Mouse (Mus musculus): Measurements from ENCODE around the gene Serpinb12. TPM values are rescaled to one million over a fixed set of nuclear protein-coding genes. Genes with fewer than 3 reads are reported as not detected.
"Not testable (repeated sequence)": the region's sequence is repeated elsewhere in the genome, so short reads cannot be mapped to it uniquely, and the experiment has no call there.

Gene Serpinb12
- not detected in 2 replicates for total RNA-seq (2012; rRNA removed)

- Histone ChIP-seq H3K36me3 (ENCODE audit: control insufficient read depth, insufficient read depth, low read length, poor library complexity, severe bottlenecking) (no peaks in the 10 kb centered on the region), H3K4me1 (ENCODE audit: control insufficient read depth in 2 of 2, insufficient read depth in 2 of 2, low read length in 2 of 2, poor library complexity in 1 of 2) (no peaks in the 10 kb centered on the region), H3K4me3 (ENCODE audit: insufficient read depth in 1 of 2, low read depth in 1 of 2, low read length in 2 of 2, poor library complexity in 1 of 2, severe bottlenecking in 1 of 2) (no peak within 1 kb of the TSS), H3K9ac (ENCODE audit: insufficient read depth, low read depth, low read length, poor library complexity, severe bottlenecking) (no peak within 1 kb of the TSS), H3K9me3 (ENCODE audit: control insufficient read depth, insufficient read depth, low read depth, low read length) (no peaks in the 10 kb centered on the region), H3K27ac (ENCODE audit: insufficient read depth, low read depth, low read length, poor library complexity, severe bottlenecking) (no peak within 1 kb of the TSS)
- in situ Hi-C loops (cut with MboI; ENCODE audit: low sequenced_read_pairs in 2 of 2, unreplicated experiment in 2 of 2) = no loop called here
- TF ChIP-seq HCFC1 (IDR thresholded peaks at IDR 0.05; ENCODE audit: borderline replicate concordance, insufficient read depth, low read length) (no peak), CHD2 (IDR thresholded peaks at IDR 0.05; ENCODE audit: low read depth, low read length) (no peak)
- no peak for DNase-seq (ENCODE audit: low read depth, low spot score)
Observed at GRCm38 (mm10) chr1:106934265-106934664, at the start of gene Serpinb12. Gene Serpinb12 (plus strand): TSS chr1:106934449.

GRCm38 (mm10) chr1:106895142-106895541, 39.1 kb upstream of the Serpinb12 start:
- H3K4me1 ChIP-seq (ENCODE audit: control insufficient read depth in 2 of 2, insufficient read depth in 2 of 2, low read length in 2 of 2, poor library complexity in 1 of 2); in situ Hi-C loops (cut with MboI; ENCODE audit: low sequenced_read_pairs in 2 of 2, unreplicated experiment in 2 of 2); H3K9ac ChIP-seq (ENCODE audit: insufficient read depth, low read depth, low read length, poor library complexity, severe bottlenecking); H3K27ac ChIP-seq (ENCODE audit: insufficient read depth, low read depth, low read length, poor library complexity, severe bottlenecking); DNase-seq (ENCODE audit: low read depth, low spot score); H3K4me3 ChIP-seq (ENCODE audit: insufficient read depth in 1 of 2, low read depth in 1 of 2, low read length in 2 of 2, poor library complexity in 1 of 2, severe bottlenecking in 1 of 2); H3K36me3 ChIP-seq (ENCODE audit: control insufficient read depth, insufficient read depth, low read length, poor library complexity, severe bottlenecking); H3K9me3 ChIP-seq (ENCODE audit: control insufficient read depth, insufficient read depth, low read depth, low read length): not testable (repeated sequence)

DNA sequence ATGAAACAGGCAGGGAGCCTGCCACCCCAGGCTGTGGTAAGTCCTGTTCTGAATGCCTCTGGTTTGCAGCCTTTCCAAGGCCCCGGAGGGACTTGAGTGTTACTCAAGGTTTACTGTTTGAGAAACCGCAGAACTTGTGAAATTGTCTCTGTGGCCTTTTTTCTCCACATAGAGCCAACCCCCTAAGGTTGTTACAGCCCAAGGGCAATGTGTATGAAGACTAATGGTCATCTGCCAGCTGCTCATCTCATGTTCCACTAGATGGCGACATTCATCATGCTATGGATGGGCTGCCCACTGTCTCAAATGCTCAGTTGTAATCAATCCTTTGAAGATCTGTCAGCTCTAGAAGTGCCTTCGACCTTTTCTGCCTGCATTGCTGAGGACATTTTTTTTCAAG, 32.8 kb upstream of the Serpinb12 start:
- in situ Hi-C loops (cut with MboI; ENCODE audit: low sequenced_read_pairs in 2 of 2, unreplicated experiment in 2 of 2) = no loop called here
- no peaks in the 10 kb centered on the region for H3K36me3 ChIP-seq (ENCODE audit: control insufficient read depth, insufficient read depth, low read length, poor library complexity, severe bottlenecking)
- H3K9me3 ChIP-seq (ENCODE audit: control insufficient read depth, insufficient read depth, low read depth, low read length) = no peaks in the 10 kb centered on the region
- no peak overlapping the region for H3K4me3 ChIP-seq (ENCODE audit: insufficient read depth in 1 of 2, low read depth in 1 of 2, low read length in 2 of 2, poor library complexity in 1 of 2, severe bottlenecking in 1 of 2)
- H3K27ac ChIP-seq (ENCODE audit: insufficient read depth, low read depth, low read length, poor library complexity, severe bottlenecking) = no peak overlapping the region
- no peak overlapping the region for H3K9ac ChIP-seq (ENCODE audit: insufficient read depth, low read depth, low read length, poor library complexity, severe bottlenecking)
- H3K4me1 ChIP-seq (ENCODE audit: control insufficient read depth in 2 of 2, insufficient read depth in 2 of 2, low read length in 2 of 2, poor library complexity in 1 of 2) = no peaks in the 10 kb centered on the region
- DNase-seq (ENCODE audit: low read depth, low spot score) = peak; percentile 27
- TF ChIP-seq HCFC1 (IDR thresholded peaks at IDR 0.05; ENCODE audit: borderline replicate concordance, insufficient read depth, low read length) = no peak
- 0 out of 2 replicates have a peak, but pooled peaks have one; percentile 47 for TF ChIP-seq ZC3H11A (IDR thresholded peaks at IDR 0.05; ENCODE audit: borderline replicate concordance, low read depth, low read length)
- no peak for TF ChIP-seq ZNF384 (IDR thresholded peaks at IDR 0.05; ENCODE audit: low read depth, low read length)
- TF ChIP-seq MAFK (IDR thresholded peaks at IDR 0.05; ENCODE audit: insufficient read depth, low read depth, low read length) = no peak
- no peak for TF ChIP-seq CHD2 (IDR thresholded peaks at IDR 0.05; ENCODE audit: low read depth, low read length)

GRCm38 (mm10) chr1:106931954-106932353, 2.3 kb upstream of the Serpinb12 start:
- Histone ChIP-seq H3K4me1 (ENCODE audit: control insufficient read depth in 2 of 2, insufficient read depth in 2 of 2, low read length in 2 of 2, poor library complexity in 1 of 2) (no peaks in the 10 kb centered on the region), H3K27ac (ENCODE audit: insufficient read depth, low read depth, low read length, poor library complexity, severe bottlenecking) (no peak overlapping the region), H3K9me3 (ENCODE audit: control insufficient read depth, insufficient read depth, low read depth, low read length) (no peaks in the 10 kb centered on the region), H3K36me3 (ENCODE audit: control insufficient read depth, insufficient read depth, low read length, poor library complexity, severe bottlenecking) (no peaks in the 10 kb centered on the region), H3K9ac (ENCODE audit: insufficient read depth, low read depth, low read length, poor library complexity, severe bottlenecking) (no peak overlapping the region), H3K4me3 (ENCODE audit: insufficient read depth in 1 of 2, low read depth in 1 of 2, low read length in 2 of 2, poor library complexity in 1 of 2, severe bottlenecking in 1 of 2) (no peak overlapping the region)
- DNase-seq (ENCODE audit: low read depth, low spot score) = no peak
- TF ChIP-seq ZNF384 (IDR thresholded peaks at IDR 0.05; ENCODE audit: low read depth, low read length) (no peak), ZC3H11A (IDR thresholded peaks at IDR 0.05; ENCODE audit: borderline replicate concordance, low read depth, low read length) (no peak), HCFC1 (IDR thresholded peaks at IDR 0.05; ENCODE audit: borderline replicate concordance, insufficient read depth, low read length) (no peak), CHD2 (IDR thresholded peaks at IDR 0.05; ENCODE audit: low read depth, low read length) (no peak), MAFK (IDR thresholded peaks at IDR 0.05; ENCODE audit: insufficient read depth, low read depth, low read length) (no peak)
- in situ Hi-C loops (cut with MboI; ENCODE audit: low sequenced_read_pairs in 2 of 2, unreplicated experiment in 2 of 2) = no loop called here

DNA sequence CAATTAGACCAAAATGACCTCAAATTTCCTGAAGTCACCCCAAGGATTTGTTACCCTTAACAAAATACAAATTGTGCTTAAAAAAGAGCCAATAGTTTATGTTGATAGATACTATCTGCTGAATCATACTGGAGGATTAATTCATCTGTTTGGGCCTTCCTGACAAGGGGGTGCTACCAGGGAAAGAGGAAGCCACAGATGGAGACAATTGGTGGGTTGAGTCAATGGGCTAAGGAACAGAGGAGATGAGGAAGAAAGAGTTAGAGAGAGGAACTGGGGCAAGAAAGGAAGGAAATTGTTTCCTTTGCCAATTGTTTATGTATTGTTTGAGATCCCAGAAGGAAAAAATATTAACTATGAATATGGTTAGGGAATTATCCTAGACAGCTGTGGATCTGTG, 591 bp upstream of the Serpinb12 start:
- DNase-seq (ENCODE audit: low read depth, low spot score) = no peak
- in situ Hi-C loops (cut with MboI; ENCODE audit: low sequenced_read_pairs in 2 of 2, unreplicated experiment in 2 of 2) = no loop called here

More for the DNA sequence above, 591 bp upstream of the Serpinb12 start:
- Histone ChIP-seq H3K27ac (ENCODE audit: insufficient read depth, low read depth, low read length, poor library complexity, severe bottlenecking) (no peak overlapping the region), H3K9me3 (ENCODE audit: control insufficient read depth, insufficient read depth, low read depth, low read length) (no peaks in the 10 kb centered on the region), H3K9ac (ENCODE audit: insufficient read depth, low read depth, low read length, poor library complexity, severe bottlenecking) (no peak overlapping the region), H3K4me3 (ENCODE audit: insufficient read depth in 1 of 2, low read depth in 1 of 2, low read length in 2 of 2, poor library complexity in 1 of 2, severe bottlenecking in 1 of 2) (no peak overlapping the region), H3K36me3 (ENCODE audit: control insufficient read depth, insufficient read depth, low read length, poor library complexity, severe bottlenecking) (no peaks in the 10 kb centered on the region), H3K4me1 (ENCODE audit: control insufficient read depth in 2 of 2, insufficient read depth in 2 of 2, low read length in 2 of 2, poor library complexity in 1 of 2) (no peaks in the 10 kb centered on the region)
- no peak for TF ChIP-seq MAFK (IDR thresholded peaks at IDR 0.05; ENCODE audit: insufficient read depth, low read depth, low read length)
- no peak for TF ChIP-seq ZC3H11A (IDR thresholded peaks at IDR 0.05; ENCODE audit: borderline replicate concordance, low read depth, low read length)
- no peak for TF ChIP-seq HCFC1 (IDR thresholded peaks at IDR 0.05; ENCODE audit: borderline replicate concordance, insufficient read depth, low read length)
- TF ChIP-seq CHD2 (IDR thresholded peaks at IDR 0.05; ENCODE audit: low read depth, low read length) = no peak
- no peak for TF ChIP-seq ZNF384 (IDR thresholded peaks at IDR 0.05; ENCODE audit: low read depth, low read length)
